Mouse (Mus musculus) cerebellum, postnatal 25 days (tissue): ENCODE data around the gene Traf1.

Experiments
- DNase-seq, 2 experiments: peaks; one replicate each; pipeline ENCODE4 v3.0.0; 2021; ENCODE audit warnings: mixed read lengths in 2 of 2

Gene Traf1

DNA sequence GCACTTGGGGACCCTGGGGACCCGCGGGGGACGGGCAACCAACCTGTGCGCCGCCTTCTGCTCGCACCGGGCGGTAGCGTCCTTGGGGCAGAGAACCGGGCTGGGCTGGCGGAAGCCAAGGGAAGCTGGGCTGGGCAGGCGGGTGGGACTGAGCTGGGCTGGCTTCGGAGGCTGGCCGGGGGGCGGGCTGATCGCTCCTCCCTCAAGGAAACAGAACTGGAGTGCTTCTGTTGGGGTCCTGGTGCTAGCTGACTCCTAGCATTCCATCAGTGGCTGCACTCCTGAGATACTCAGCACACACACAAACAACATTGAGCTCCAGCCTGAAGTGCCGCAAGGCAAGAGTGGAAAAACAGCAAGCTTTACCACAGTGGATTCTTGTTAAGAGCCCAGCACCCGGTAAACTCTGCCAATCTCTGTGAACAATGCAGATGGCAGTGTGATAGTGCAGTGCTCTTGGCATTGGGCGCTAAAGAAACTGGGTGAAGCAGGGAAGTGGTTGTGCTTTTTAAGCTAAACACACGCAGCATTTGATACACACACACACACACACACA, at the start of gene Traf1:
Traf1 (minus strand) TSS at position 292 of the 556 bp plus-strand sequence.
- peak; percentile 14 to 17 for DNase-seq

DNA sequence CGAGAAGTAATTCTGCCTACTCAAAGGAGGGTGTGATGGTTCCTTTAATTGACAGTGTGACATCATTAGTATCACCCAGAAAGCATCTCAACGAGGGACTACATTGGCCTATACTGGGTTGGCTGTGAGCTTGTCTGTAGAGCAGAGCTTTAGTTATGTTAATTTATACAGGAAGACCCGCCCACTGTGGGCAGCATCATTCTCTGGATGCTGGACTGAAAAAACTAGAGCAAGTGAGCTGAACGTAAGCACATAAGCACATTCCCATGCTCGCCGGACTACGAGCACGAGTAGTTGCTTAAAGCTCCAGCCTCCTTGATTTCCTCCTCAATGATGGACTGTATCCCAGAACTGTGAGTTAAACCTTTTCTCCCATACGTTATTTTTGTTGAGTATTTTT, 37.4 kb upstream of the Traf1 start:
- no peak for DNase-seq

DNA sequence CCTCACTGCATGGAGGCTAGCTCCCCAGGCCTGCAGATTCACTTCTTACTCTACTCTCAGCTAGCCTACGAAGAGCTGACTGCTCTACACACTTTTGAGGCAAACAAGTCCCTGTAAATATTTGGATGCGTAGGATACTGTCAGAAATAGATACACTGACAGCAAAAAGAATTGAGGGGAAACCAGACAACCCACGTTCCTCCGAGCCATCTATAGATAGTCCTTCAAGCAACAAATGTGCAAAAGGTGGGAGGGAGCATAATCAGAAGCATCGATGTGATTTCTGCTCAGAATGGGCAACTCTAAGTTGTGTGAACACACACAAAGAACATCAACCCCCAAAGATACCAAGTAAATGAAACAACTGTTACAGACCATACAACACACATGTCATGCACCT, 34.9 kb upstream of the Traf1 start:
- no peak for DNase-seq

DNA sequence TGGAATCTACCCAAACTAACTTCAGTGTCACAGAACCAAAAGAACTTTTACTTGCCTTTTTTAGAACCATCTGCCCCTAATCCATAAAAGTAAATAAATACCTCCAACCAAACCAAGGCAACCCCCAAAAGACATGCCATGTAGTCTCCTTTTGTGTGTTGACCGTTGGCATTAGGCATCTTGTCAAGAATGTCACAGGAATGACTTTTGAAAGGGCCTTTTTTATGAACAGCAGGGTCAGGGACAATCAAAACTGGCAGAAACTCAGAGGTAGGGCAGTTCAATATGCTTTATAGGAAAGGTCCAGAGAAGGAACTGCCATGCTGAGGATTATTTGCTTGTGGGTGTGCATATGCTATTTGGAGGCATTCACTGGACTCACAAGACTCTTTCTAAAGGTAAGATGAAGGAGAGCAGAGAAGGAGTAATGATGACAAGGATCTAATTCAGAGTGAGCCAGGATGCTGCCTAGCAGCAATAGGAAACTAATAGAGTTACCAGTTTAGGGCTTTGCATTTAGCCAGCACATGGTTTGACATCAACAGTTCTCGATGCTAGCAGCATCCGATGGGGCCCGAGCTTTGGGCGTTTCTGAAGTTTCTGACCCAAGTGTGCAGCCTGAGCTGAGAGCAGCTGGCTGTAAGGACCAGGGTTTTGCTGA, 32.3 kb upstream of the Traf1 start:
- no peak for DNase-seq

DNA sequence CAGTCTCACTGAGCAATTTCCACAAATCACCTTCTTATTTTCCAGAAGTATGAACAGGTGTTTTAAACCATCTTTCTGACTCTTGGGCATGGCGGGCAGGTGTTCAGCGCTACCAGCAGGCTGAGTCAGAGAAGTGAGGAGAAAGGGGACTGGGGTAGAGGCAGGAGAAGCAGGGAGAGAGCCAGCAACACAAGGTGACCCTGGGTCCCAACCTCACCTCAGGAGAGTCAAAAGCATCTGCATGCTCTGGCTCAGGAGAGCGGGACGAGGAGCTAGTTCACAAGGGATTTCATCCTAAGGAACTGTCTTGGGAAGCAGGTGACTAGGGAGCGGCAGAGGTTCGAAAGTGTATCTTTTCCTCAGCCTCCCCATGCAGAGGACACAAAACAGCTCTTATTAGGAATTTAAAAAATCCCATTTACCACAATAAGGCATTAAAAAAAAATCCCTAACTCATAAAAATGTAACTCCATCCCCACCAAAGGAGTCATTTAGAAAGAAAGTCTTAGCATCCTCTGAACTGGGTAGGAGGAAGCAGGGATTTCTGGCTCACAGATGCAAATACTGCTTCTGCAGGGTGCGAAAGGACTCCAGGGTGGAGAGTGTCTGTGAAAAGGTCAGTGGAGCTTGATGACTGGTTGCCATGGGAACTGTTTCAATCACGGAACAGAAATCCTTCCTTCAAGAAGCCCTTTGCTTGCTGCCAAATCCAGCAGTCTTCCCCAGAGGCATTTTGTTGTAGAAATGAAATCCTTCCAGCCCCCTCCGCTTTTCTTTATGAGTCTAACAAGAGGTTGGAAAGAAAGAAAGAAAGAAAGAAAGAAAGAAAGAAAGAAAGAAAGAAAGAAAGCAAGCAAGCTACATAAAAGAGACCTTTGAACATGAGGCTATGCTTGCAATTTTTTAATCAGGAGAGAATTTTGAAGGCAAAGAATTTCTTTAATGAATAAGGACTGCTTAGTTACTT, 31.4 kb upstream of the Traf1 start:
- peak in 1 of 2 experiments; percentile 21 for DNase-seq

DNA sequence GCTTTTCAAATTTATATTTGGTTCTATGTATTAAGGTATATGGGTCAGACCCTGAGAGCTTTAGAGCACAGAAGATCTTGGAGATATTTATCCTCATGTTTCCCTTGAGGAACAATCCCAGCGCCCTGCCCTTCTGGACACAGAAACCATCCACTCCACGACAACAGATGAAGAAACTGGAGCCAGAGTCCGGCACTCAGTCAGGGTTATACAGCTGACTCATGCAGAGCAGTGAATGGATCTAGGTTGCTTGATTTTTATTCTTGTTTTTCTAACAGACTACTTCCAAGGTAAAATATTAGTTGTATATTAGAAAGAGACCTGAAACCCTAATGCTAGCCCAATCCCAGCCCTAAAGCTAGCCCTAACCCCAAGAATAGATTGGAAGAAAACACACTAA, 30.4 kb upstream of the Traf1 start:
- DNase-seq, result no peak

DNA sequence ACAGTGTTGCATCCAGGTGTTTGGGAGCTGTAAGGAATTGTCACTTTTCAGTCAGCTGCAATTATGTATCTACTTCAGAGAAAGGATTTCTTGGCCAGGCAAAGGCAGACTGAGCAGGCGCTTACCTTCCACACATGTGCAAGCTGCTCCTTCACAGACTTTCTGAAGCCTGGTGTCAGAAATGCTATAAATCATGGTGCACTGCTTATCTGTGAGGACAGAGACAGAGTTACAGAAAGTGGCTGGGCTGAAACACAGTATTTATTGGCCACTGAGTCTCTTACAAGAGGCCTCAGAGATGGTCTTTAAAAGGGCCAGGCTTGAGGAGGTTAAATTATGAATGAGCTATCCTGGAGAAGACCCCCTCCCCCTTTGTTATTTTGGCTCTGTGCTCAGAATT, 28.2 kb upstream of the Traf1 start:
- no peak for DNase-seq

DNA sequence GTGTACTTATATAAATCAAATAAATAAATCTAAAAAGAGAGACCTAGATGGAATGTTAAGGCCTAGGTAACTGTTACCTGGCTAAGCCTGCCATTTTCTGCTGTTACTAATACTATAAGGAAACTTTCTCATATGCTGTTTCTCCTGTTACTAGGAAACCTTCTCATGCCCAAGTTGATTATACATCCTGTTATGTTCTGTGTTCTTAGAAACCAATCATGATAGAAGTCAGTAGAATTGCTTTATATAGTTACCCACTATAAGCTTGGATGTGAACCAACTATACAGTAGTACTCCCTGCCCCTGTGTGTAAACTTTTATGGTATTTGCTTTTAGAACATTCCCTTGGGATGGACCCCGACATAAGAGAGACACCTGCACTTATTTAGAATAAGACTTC, 26.0 kb upstream of the Traf1 start:
- no peak for DNase-seq

DNA sequence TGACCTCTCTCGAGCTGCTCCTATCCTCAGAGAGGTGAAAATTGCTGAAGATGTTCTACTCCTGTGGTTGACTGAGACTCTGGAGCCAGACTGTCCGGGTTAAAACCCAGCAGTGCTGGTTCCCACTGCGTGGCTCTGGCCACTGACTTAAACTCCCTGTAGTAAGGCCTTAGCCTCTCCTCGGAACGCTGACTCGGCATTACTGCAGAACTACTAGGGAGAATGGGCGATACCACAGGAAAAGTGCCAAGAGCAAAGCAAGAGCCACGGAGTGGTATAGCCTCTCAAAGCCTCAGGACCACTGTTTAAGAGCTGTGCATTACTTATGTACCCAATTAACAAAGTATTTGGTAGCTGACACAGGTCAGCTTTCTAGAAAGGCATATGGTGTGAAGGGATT, 23.3 kb upstream of the Traf1 start:
- DNase-seq, result no peak

DNA sequence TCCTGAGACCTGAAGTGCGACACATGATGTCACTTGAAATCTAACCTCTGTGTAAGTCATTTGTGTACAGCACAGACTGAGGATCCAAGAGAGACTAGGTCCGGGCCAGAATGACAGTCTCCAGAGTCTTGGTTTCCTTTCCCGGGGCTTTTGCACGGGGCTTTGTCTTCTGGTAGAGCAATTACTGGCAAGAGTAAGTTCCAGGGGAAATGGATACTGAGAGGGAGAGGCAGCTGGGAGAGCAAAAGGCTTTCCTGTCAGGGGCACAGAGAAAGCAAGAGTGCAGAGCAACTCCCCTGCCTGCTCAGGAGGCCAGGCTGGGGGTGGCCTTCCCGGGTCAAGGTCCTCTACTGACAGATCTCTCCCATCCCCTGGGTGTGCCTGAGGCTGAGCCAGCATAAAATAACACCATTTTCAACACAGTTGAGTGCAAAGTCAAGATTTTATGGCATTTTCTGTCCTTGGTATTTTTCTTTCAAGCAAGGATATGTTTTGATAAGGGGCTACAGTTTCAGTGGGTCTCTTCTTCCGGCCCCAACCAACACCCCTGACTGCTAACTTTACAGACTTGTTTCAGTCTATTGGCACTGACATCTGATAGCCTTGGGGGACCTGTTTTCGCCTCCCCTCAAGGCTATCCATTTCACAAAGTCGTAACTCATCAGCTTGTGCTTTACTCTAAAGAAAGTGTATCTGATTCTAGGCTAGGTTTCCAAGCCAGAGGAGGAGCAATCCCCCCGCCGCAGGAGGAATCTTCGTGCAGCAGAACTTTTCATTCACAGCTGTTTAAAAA, 21.5 kb upstream of the Traf1 start:
- no peak for DNase-seq

DNA sequence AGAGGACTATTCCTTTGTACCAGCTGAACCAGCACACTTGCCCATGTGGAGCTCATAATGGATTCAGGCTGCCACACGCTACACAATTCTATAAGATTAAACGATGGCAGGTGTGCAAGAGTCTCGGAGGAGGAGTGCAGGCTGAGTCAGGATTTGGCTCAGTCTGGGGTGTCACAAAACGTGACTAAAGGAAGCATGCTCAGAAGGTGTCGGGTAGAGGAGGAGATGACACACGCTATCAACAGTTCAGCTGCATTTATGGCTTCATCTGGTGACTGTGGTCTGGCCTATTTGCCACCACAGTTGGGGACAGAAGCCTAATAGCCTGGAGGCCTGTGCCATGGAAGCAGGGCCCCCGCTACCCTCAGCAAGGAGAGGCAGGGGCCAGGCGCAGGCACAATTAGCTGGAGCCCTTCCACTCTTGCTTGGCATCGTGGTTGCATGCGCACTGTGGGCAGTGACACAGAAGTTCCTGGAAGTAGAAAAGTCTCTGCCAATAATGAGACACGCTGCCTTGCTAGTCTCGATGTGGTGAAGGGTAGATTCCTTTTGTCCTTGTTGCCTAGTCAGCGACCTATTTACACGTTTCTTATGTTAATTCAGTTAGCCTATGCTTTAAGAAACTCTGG, 20.6 kb upstream of the Traf1 start:
- peak in 1 of 2 experiments; percentile 15 for DNase-seq

DNA sequence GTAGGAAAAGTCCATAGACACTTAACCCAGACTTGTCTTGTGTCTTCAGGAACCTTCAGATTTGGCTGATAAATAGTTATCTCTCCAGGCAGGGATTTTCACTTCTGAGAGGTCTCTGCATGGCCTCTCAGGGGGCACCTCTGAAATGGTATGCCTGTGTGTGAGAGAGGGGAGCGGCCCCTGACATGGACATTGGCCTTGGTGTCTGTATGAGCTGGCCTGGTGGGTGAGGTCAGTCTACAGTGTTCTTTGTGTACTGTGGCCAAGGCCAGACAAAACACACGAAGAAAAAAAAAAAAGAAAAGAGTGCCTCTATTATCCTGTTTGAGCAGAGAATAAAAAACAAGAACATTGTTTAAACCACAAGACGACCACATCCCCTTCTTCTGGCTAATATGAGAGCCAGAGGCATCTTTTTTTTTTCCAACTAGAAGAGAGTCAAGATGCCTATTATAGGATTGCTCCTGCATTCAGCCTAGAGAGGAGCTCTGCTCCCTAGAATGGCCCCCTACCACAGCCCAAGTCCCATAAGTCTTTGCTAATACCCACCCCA, 18.0 kb upstream of the Traf1 start:
- DNase-seq, result no peak

DNA sequence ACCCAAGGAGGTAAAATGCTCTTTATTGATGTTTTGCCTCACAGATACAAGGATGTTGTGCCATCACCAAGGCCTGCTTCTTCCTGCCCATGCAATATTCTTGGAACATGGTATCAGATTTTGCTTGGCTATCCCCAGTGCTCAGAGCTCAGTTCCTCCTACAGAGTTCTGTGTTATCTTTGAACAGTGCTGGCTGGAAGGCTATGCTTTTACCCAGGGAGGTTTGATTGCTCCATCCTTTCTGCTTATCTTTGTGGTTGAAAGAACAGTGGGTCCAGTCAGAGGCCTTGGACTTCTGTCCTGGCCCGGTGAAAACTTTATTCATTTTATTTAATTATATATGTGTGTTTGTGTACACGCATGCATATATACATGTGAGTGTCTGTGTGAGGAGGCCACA, 16.7 kb upstream of the Traf1 start:
- DNase-seq, result no peak

DNA sequence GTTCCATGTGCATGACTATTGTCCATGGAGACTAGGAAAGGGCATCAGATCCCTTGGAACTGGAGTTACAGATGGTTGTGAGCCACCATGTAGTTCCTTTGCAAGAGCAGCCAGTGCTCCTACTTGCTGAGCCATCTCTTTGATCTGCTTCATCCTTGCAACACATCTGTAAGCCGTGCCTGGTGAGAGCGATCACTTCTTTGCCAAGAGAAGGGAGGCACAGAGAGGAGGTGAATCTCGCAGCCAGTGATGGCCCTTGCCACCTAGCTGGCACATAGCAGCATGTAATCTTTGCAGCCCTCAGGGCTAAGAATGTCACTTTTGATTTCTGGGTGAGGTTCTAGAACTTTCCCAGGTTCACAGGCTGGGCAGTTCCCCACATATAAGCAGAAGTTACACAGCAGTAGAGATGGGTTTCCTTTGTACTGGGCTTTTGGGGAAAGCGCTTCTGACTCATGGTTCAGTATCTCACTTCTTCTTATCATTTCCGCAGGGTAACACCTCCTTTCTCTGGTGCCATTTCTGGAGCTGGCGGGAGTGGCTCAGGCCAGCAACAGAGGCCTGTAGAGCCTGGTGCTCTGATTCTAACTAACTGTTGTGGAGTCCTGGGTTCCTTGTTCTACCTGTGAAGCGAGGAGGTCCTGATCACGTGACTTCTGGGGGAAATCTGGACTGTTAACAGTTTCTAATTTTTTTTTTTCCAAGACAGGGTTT, 15.5 kb upstream of the Traf1 start:
- DNase-seq, result no peak

DNA sequence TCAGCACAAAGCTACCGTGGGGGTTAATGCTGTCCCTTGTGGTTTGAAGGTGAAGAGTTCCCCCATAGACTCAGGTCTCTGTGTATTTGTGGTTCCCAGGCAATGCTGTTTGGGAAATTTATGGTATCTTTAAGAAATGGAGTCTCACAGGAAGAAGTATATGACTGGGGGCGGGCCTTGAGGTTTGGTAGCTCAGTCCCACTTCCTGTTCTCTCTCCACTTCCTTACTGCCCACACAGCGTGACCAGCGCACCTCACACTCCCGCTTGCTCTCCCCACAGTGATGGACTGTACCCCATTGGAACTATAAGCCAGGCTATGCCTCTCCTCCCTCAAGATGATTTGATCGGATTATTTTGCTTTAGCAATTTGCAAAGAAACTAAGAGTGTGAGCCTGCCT, 14.9 kb upstream of the Traf1 start:
- no peak for DNase-seq

DNA sequence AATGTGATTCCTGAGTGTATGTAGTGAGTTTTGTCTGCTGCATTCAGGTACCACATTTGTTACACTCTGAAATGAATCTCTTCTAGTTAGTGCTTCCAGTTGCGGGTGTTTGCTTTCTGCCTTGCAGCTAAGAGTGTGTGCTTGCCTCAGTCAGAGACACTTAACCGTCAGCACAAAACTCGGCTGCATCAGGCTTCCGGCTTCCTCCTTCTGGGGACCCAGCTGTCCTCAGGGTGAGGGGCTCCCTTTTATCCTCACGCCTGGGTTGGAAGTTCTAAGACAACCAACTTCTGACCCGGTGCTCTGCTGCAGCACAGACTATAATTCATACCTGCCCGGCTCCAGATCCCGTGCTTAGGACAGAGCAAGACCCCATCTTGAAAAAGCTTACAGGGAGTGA, 11.5 kb upstream of the Traf1 start:
- no peak for DNase-seq

DNA sequence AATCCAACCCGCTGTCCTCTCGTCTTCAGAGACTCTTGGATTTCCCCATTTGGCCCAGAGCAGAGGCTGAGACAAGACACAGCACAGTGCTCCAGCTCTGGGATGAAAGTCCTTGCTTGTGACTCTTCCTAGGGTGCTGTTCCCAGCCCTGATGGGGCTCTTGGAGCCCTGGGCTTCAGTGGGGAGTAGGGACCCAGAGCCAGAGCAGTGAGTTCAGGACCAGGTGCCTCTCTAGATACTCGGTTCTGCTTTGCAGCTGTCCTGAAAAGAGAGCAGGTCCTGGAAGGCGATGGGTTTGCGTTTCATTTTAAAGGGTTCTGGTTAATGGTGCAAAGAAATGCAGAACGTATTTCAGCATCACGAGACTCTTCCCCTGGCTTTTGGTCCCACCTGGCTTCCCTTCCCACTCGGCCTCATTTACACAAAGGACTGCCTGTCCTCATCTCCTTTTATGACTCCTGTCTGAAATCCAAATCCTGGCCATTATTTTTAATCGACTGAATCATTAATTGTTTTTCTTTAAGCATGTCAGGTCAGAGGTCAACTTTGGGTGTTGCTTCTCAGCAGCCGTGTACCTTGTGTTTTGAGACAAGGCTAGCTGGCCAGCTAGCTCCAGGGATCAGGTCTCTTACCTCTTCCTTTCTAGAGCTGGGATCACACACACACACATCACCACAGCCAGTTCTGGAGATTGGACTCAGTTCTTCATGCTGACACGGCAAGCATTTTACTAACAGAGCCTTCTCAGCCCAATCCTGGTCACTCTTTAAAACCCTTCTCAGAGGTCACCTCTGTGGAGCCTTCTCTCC, 9.7 kb upstream of the Traf1 start:
- DNase-seq, result no peak

DNA sequence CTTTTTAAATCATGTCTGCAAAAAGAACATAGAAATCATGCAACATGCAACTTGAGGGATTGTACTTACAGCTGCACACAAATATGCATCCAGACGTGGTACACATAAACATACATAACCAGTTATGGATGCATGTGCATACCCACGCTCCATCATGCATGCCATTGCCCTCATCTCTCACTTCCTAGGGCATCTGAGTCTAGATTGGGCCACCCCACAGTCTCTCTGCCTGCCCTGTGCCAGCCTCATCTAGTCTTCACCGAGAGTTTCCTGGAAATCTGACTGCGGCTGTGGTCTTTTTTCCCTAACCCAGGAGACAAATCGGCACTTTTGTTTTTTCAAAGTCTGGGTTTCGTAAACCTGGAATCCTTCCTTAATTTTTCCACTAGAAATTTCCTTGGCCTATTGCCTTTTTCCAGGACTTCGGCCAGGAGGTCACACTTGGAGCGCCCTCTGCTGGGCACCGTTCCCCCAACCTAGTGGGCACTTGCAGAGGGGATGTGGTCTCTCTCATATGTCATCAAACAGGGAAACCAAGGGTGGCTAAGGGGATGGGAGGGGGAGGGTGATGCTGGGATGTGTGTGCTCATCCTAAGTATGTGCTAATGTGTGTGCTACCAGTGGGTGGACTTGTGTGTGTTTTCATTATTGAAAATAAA, 8.6 kb upstream of the Traf1 start:
- DNase-seq, result peak; percentile 80 to 91

DNA sequence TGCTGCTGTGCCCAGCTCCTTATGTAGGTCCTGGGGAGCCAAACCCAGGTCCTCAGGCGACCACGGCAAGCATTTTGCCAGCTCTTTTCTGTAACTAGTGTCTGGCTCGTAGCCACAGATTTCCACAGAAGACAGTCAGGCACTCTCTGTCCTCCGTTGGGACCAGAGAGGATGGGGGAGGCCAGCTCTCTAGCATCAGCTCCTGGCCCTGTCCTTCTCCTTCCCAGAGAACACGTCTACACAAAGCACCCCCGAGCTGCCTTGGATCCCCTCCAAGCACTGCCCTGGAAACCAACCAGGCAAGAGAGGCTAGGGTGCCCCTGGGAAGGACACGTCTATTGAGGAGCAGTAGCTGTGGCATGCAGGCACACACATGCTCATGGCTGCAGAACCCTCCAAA, 7.6 kb upstream of the Traf1 start:
- DNase-seq, result peak; percentile 8 to 17
